Mouse (Mus musculus): ENCODE measurements around the gene Cd151. TPM values are rescaled to one million over a fixed set of nuclear protein-coding genes. Genes with fewer than 3 reads are reported as not detected.

Gene Cd151
- polyA plus RNA-seq, 1 experiment = 99.7 TPM

DNA sequence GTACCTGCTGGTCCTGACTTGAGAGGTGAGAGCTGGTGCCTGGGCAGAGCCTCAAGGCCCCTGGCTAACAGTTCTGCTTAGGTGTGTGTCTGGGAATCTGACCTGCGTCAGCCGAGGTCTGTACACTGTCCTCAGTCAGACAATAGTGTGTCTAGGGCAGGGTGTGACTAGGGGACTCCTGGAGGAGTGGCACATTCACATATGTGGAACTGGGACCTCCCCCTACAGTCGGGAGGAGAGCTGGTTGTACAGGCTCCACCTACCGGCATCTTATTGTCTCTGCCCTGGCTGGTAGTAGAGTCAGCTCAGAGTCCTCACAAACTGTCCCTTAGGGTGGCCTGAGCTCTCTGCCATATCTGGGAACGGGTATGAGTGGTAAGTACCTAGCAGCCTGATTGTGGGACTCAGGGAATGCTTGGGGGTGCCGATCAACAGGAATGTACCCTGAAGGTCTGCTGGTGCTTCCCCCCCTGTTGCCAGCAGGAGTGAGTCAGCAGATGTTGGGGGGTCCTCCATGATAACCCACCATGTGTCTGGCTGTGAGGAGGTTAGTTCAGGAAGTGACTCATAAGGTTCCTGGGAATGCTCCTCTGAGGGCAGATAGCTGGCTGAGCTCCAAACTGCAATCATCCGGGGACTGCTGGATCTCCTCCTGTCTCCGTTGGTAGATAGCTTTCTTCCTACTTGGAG is 1.5 kb downstream of the Cd151 start:
- DNase-seq (ENCODE audit: low read depth) = peak; percentile 91
- TF ChIP-seq POLR2A (IDR thresholded peaks at IDR 0.05; ENCODE audit: borderline replicate concordance, extremely low read depth, insufficient read depth, insufficient read length, poor library complexity, severe bottlenecking) = no peak; the same call in 1 of the 2 replicates
- peak; percentile 50; the same call in 1 of the 2 replicates for TF ChIP-seq CTCF (IDR thresholded peaks at IDR 0.05; ENCODE audit: borderline replicate concordance, extremely low read depth, insufficient read depth, insufficient read length)

DNA sequence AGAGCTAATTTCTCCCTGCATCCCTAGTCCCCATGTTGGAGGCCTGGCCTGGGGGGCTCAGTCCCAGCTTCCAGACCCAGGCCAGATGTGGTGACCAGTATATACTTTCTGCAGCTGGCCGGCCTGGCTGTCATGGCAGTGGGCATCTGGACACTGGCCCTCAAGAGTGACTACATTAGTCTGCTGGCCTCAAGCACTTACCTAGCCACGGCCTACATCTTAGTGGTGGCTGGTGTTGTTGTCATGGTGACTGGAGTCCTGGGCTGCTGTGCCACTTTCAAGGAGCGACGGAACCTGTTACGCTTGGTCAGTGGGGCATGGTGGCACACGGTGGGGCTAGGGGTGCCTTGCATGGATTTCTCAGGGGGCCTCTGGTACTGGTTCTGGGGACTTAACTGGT is 2.2 kb downstream of the Cd151 start:
- no peak for TF ChIP-seq CTCF (IDR thresholded peaks at IDR 0.05; ENCODE audit: borderline replicate concordance, extremely low read depth, insufficient read depth, insufficient read length)
- no peak for TF ChIP-seq POLR2A (IDR thresholded peaks at IDR 0.05; ENCODE audit: borderline replicate concordance, extremely low read depth, insufficient read depth, insufficient read length, poor library complexity, severe bottlenecking)
- no peak for DNase-seq (ENCODE audit: low read depth)

DNA sequence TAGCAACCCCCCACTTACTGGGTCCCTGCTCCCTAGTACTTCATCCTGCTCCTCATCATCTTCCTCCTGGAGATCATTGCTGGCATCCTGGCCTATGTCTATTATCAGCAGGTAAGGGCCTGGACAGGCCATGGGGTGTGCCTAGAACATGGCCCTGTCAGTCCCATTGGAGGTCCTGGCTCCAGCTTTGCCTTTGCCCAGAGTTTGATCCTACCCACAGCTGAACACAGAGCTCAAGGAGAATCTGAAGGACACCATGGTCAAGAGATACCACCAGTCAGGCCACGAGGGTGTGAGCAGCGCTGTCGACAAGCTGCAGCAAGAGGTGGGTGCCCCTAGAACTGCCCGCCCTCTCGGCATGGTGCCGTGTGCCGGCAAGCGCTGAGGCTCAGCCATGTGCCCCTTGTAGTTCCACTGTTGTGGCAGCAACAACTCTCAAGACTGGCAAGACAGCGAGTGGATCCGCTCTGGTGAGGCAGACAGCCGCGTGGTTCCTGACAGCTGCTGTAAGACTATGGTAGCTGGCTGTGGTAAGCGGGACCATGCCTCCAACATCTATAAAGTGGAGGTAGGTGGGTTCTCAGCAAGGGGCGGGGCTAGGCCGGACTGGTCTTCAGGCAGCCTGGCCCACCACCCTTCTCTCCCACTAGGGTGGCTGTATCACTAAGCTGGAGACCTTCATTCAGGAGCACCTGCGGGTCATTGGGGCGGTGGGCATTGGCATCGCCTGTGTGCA is 2.9 kb downstream of the Cd151 start:
- DNase-seq (ENCODE audit: low read depth) = no peak
- TF ChIP-seq CTCF (IDR thresholded peaks at IDR 0.05; ENCODE audit: borderline replicate concordance, extremely low read depth, insufficient read depth, insufficient read length) (no peak), POLR2A (IDR thresholded peaks at IDR 0.05; ENCODE audit: borderline replicate concordance, extremely low read depth, insufficient read depth, insufficient read length, poor library complexity, severe bottlenecking) (no peak)

DNA sequence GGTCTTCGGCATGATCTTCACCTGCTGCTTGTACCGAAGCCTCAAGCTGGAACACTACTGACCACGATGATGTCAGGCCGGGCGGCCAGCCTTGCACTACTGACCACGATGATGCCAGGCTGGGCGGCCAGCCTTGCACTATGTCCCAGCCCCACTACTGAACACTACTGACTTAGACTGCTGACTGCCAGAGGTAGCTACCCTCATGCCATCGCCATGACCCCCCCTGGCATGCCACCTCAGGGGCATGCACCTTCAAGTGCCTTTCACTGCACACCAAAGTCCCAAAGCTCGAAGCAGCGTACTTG is 3.4 kb downstream of the Cd151 start:
- no peak for DNase-seq (ENCODE audit: low read depth)
- TF ChIP-seq POLR2A (IDR thresholded peaks at IDR 0.05; ENCODE audit: borderline replicate concordance, extremely low read depth, insufficient read depth, insufficient read length, poor library complexity, severe bottlenecking) = no peak
- TF ChIP-seq CTCF (IDR thresholded peaks at IDR 0.05; ENCODE audit: borderline replicate concordance, extremely low read depth, insufficient read depth, insufficient read length) = no peak

DNA sequence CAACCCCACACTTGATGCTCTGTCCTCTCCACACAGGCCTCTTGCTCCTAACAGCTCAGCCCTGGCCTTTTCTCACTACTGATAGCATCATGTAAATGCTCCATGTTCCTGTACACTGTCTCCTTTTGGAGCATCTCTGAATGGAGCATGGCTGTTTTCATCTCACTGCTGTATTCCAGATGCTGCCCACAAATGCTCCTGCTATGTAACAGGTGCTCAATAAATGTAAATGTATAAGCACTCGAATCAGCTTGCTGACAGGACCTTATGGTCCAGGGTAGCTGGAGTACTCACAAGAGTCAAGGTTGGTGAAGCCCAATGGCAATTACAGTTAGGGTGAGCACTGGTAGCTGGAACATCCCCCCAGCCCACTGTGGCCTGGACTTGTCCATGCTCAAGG is 4.0 kb downstream of the Cd151 start:
- TF ChIP-seq CTCF (IDR thresholded peaks at IDR 0.05; ENCODE audit: borderline replicate concordance, extremely low read depth, insufficient read depth, insufficient read length) (no peak), POLR2A (IDR thresholded peaks at IDR 0.05; ENCODE audit: borderline replicate concordance, extremely low read depth, insufficient read depth, insufficient read length, poor library complexity, severe bottlenecking) (no peak)
- DNase-seq (ENCODE audit: low read depth) = no peak

DNA sequence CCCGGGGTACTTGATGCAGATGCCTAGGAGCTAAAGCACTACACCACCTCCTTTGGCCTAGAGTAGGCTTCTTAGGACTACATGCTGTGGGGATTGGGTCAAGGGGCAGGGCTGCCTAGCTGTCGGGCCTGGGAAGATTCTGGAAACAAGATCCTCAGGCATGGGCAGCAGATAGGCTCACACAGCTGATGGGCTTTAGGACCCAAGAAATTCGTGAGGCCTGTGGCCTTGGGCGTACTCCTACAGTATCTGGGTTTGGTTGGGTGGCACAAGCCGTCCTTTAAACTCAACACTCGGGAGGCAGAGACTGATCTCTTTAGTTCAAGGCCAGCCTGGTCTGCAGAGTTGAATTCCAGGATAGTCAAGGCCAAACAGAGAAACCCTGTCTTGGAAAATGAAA is 5.0 kb downstream of the Cd151 start:
- no peak for TF ChIP-seq POLR2A (IDR thresholded peaks at IDR 0.05; ENCODE audit: borderline replicate concordance, extremely low read depth, insufficient read depth, insufficient read length, poor library complexity, severe bottlenecking)
- TF ChIP-seq CTCF (IDR thresholded peaks at IDR 0.05; ENCODE audit: borderline replicate concordance, extremely low read depth, insufficient read depth, insufficient read length) = no peak

DNA sequence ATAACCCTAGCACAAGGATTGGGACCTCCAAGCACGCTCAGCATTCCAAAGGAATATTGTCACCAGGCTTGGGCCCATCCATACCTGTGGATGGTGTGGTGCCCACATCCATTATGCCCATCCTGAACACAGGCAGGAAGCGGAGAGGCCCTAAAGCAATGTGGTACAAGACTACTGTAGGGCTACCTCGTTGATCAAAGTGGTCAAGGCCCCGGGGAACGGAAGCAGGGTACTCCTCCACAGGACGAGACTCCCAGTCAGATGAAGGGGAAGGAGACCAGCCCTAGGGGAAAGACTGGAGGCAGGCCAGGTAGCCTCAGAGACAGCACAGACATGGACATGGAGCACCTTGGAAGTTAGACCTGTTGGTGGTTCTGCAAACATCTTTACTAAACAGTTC is 5.6 kb downstream of the Cd151 start:
- TF ChIP-seq POLR2A (IDR thresholded peaks at IDR 0.05; ENCODE audit: borderline replicate concordance, extremely low read depth, insufficient read depth, insufficient read length, poor library complexity, severe bottlenecking) = no peak
- no peak for TF ChIP-seq CTCF (IDR thresholded peaks at IDR 0.05; ENCODE audit: borderline replicate concordance, extremely low read depth, insufficient read depth, insufficient read length)
- no peak for DNase-seq (ENCODE audit: low read depth)

More for the DNA sequence above, 5.0 kb downstream of the Cd151 start:
- DNase-seq (ENCODE audit: low read depth) = no peak

DNA sequence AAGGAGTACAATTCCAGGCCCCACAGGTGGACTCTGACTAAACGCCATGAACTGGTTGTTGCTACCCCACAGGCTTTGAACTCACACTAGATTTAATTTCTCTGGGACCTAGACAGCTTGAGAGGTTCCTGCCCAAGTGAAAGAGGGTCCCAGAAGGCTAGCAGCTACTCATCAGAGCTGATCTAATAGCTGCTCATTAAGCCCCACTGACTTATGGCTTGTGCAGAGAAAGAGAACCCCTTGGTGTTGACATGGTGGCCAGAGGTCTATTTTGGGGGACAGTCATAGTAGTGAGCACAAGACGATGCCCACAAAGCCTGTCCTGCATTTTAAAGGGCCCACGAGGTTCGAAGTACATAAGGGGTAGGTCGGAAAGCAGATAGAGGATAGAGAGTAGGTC is 7.0 kb downstream of the Cd151 start:
- no peak for DNase-seq (ENCODE audit: low read depth)
- no peak for TF ChIP-seq CTCF (IDR thresholded peaks at IDR 0.05; ENCODE audit: borderline replicate concordance, extremely low read depth, insufficient read depth, insufficient read length)
- no peak for TF ChIP-seq POLR2A (IDR thresholded peaks at IDR 0.05; ENCODE audit: borderline replicate concordance, extremely low read depth, insufficient read depth, insufficient read length, poor library complexity, severe bottlenecking)

DNA sequence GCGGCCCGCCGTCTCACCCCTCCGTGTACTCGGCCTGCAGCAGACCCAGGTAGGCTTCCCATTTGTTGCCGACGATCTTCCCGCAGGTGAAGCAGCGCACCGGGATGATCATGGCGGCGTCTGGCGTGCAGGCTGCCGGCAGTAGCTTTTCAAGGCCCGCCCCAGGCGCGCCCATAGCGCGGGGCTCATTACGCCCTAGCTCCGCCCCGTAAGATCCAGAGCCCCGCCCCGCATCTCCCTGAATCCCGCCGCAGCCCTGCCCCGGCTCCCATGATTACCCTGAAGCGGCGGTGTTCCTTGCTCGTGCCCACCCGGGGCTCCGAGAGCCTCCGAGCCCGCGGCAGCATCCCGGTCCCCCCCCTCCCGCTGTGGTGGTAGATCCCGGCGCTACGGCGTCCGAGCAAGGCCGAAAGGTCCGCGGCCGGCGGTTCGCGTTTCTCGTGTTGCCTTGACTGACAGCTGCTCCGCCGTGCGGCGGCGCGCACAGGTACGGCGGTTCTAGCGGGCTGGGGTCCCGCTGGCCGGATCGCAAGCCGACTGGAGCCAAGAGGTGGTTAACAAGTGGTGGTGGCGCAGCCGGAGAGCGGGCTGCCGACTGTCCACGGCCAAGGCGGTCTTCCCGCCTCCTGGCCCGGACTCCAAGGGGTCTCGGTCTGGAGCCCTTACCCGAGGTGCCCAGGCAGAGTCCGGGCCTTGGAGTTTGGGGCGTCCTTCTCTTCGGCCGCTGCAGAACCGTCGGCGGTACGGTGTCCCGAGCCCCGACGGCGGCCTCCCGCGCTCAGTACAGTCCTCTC is 8.0 kb downstream of the Cd151 start, which contains the start of the genes Polr2l and Tspan4:
Gene Polr2l, minus strand, starts transcription at position 122 of the 794 bp plus-strand sequence.
Gene Tspan4, plus strand, starts transcription at position 230 of the 794 bp plus-strand sequence.
- peak; percentile 94 for DNase-seq (ENCODE audit: low read depth)
- no peak for TF ChIP-seq CTCF (IDR thresholded peaks at IDR 0.05; ENCODE audit: borderline replicate concordance, extremely low read depth, insufficient read depth, insufficient read length)
- no peak for TF ChIP-seq POLR2A (IDR thresholded peaks at IDR 0.05; ENCODE audit: borderline replicate concordance, extremely low read depth, insufficient read depth, insufficient read length, poor library complexity, severe bottlenecking)

DNA sequence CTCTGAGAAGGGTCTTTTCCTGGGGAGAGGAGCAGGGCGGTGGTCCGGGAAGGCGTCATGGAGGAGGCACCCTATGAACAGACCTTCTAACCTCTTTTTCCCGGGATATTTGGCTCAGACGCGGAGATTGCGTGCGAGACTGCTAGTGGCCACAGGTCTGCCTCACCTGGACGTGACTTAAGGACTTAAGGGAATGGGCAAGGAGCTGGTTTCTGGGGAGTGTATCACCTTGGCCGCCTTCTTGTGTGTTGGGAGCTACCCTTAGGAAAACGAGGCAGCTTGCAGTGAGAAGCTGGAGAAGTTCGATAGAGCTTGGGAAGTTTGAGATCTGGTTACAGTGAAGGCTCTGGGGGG is 8.6 kb downstream of the Cd151 start:
- DNase-seq (ENCODE audit: low read depth) = no peak
- TF ChIP-seq POLR2A (IDR thresholded peaks at IDR 0.05; ENCODE audit: borderline replicate concordance, extremely low read depth, insufficient read depth, insufficient read length, poor library complexity, severe bottlenecking) = no peak

DNA sequence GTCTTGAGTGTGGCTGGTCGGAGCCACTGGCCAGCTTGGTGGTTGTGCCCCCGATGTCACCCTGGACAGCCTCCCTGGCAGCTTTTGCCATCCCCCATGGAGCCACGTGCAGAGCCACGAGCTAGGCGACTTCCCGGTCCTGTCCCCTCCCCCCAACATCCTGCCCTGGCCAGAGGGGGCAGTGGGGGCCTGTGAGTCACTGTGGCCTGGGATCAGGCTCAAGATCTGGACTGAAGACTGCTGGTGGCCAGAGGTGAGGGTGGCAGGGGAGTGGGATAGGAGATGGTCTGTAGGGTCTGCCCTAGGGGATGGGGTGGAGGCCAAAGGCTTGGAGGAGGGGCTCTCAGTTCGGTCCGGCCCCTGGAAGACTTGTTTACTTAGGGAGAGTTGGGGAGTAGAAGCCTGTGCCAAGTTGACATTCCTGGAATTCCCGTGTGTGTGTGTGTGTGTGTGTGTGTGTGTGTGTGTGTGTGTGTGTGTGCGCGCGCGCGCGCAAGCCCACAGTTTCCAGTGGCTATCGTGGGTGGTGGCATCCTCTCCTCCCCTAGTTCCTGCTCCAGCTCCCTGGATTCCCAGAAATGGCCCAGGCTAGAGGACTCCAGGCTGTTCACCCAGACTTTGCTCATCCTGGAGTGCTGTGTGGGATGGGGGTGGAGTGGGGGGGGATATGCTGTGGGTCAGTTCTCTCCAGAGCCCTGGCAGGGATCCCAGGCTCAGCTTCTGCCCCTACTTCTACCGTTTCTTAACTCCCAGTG is 9.2 kb downstream of the Cd151 start:
- TF ChIP-seq POLR2A (IDR thresholded peaks at IDR 0.05; ENCODE audit: borderline replicate concordance, extremely low read depth, insufficient read depth, insufficient read length, poor library complexity, severe bottlenecking) = no peak
- no peak for TF ChIP-seq CTCF (IDR thresholded peaks at IDR 0.05; ENCODE audit: borderline replicate concordance, extremely low read depth, insufficient read depth, insufficient read length)
- peak; percentile 63 for DNase-seq (ENCODE audit: low read depth)

Data from brain, embryonic 14.5 days (tissue).